Mouse (Mus musculus): ENCODE data around the gene Tnks2.

GRCm38 (mm10) chr19:36927800-36928361 is 93.8 kb downstream of the Tnks2 start:
- TF ChIP-seq CTCF (IDR thresholded peaks at IDR 0.05; ENCODE audit: insufficient read depth, low read length) = no peak
- TF ChIP-seq POLR2A (IDR thresholded peaks at IDR 0.05; ENCODE audit: borderline replicate concordance, extremely low read depth, low read depth, low read length) = no peak

Data from lung, adult 2 months (tissue).